21 mouse cellular contexts compared by ENCODE assay signal in genomic region chr17:13106563-13106962, GRCm38 (mm10). TPM values are rescaled to one million over a fixed set of nuclear protein-coding genes. Genes with fewer than 3 reads are reported as not detected.
DNase-seq lines count a peak whose midpoint lies in the region; ATAC-seq lines count a peak whose summit lies in the region.
"Not testable (repeated sequence)": the region's sequence is repeated elsewhere in the genome, so short reads cannot be mapped to it uniquely, and the experiment has no call there.
"Had no signal": no experiment of that assay in that cellular context is flagged by ENCODE, and none has a peak within 500 bp of the region (broad histone marks: within the 10 kb centered on the region; RNA-seq: fewer than 3 reads in every experiment).

No protein-coding gene starts in this region.

- not testable (repeated sequence) for H3K4me3 ChIP-seq in forebrain, embryonic 13.5 days

- ATAC-seq in forebrain, embryonic 13.5 days = peak; percentile 55; the same call in 1 of the 2 replicates

- not testable (repeated sequence) for H3K27ac ChIP-seq in forebrain, embryonic 13.5 days

- H3K4me1 ChIP-seq in forebrain, embryonic 13.5 days = not testable (repeated sequence)

- not testable (repeated sequence) for H3K27me3 ChIP-seq in forebrain, embryonic 13.5 days

- H3K9me3 ChIP-seq in forebrain, embryonic 13.5 days (replicated peaks) = not testable (repeated sequence)

- H3K36me3 ChIP-seq in forebrain, embryonic 13.5 days (ENCODE audit: poor library complexity, severe bottlenecking) = not testable (repeated sequence)

- H3K9ac ChIP-seq in forebrain, embryonic 13.5 days = not testable (repeated sequence)

- not testable (repeated sequence) for H3K4me2 ChIP-seq in forebrain, embryonic 13.5 days

- intact Hi-C loops in heart, postnatal 10 days (cut with DNase I); left cerebral cortex, postnatal 10 days (cut with DNase I): not testable (repeated sequence)

- whole genome bisulfite sequencing in forebrain, embryonic 13.5 days = 90% methylated on average over 5 of the region's 5 CpGs

- DNase-seq in brain, adult 2 months (ENCODE audit: low read depth, low spot score) = peak; percentile 6
- peak; percentile 5 for DNase-seq in cerebellum, adult 8-10 months
- peak; percentile 96 for DNase-seq in heart, adult 11 months
- DNase-seq in heart, postnatal 10 days = peak; percentile 89 to 90
- peak; percentile 6 for DNase-seq in kidney, postnatal 14 days
- DNase-seq in left cerebral cortex, postnatal 10 days (ENCODE audit: extremely low spot score in 1 of 2, low spot score in 2 of 2) = peak; percentile 56 to 58
- DNase-seq in right cerebral cortex, postnatal 14 days = peak; percentile 43

RNA-seq across cellular contexts. Expression of gene Unc93a, which starts 25.0 kb away (rescaled TPM):
- 0.09 TPM in 1 of 2 replicates, not detected in the other for polyA plus RNA-seq in forebrain, embryonic 13.5 days (2015; fragmentation: Nextera tagmentation; extraction: Ambion mirVana)
- not detected for total RNA-seq in heart, postnatal 10 days (2021)
- under 1 TPM in 1 of 2 experiments, not detected in 1; 0.32 TPM for total RNA-seq in left cerebral cortex, postnatal 10 days (2021)
- total RNA-seq: gastrocnemius, postnatal 36 days; layer of hippocampus, postnatal 25 days had no signal
- polyA plus RNA-seq: forebrain, embryonic 10.5 days; heart, embryonic 14.5 days; hindbrain, embryonic 13.5 days; intestine, embryonic 14.5 days; limb, embryonic 10.5 days; liver, postnatal 0 days; neural tube, embryonic 13.5 days; spleen, adult 2 months; stomach, embryonic 14.5 days had no signal

RNA-seq across cellular contexts. Expression of gene Tcp10b, which starts 45.7 kb away (rescaled TPM):
- 0.14 TPM in 1 of 2 replicates, not detected in the other for polyA plus RNA-seq in forebrain, embryonic 13.5 days (2015; fragmentation: Nextera tagmentation; extraction: Ambion mirVana)
- under 1 TPM; 0.17 to 0.36 TPM for total RNA-seq in heart, postnatal 10 days (2021)
- total RNA-seq in left cerebral cortex, postnatal 10 days (2021) = under 1 TPM; 0.28 to 0.71 TPM
- polyA plus RNA-seq: forebrain, embryonic 10.5 days; heart, embryonic 14.5 days; limb, embryonic 10.5 days; liver, adult 2 months; liver, postnatal 0 days; midbrain, embryonic 13.5 days; spleen, adult 2 months had no signal

RNA-seq across cellular contexts. Expression of gene Gpr31b, which starts 54.5 kb away (rescaled TPM):
- not detected in 2 replicates for polyA plus RNA-seq in forebrain, embryonic 13.5 days (2015; fragmentation: Nextera tagmentation; extraction: Ambion mirVana)
- total RNA-seq in heart, postnatal 10 days (2021) = not detected
- under 1 TPM in 1 of 2 experiments, not detected in 1; 0.34 TPM for total RNA-seq in left cerebral cortex, postnatal 10 days (2021)
- total RNA-seq: gastrocnemius, postnatal 36 days; layer of hippocampus, postnatal 25 days; liver, adult 2 months had no signal
- polyA plus RNA-seq: forebrain, embryonic 10.5 days; hindbrain, embryonic 13.5 days; intestine, embryonic 14.5 days; limb, embryonic 10.5 days; liver, adult 2 months; liver, postnatal 0 days; midbrain, embryonic 13.5 days; neural tube, embryonic 13.5 days had no signal

Comparison
In these comparisons a context has a peak if more than half of its experiments do, and no peak if none do; other contexts are left out.
1. DNase-seq: peak in every context shown above with its lines; median percentile 96 in heart, adult 11 months; 90 in heart, postnatal 10 days; 57 in left cerebral cortex, postnatal 10 days; 43 in right cerebral cortex, postnatal 14 days; 6 in brain, adult 2 months; 6 in kidney, postnatal 14 days; 5 in cerebellum, adult 8-10 months.